Mouse (Mus musculus): ENCODE data around the gene Tipin. TPM values are rescaled to one million over a fixed set of nuclear protein-coding genes. Genes with fewer than 3 reads are reported as not detected.
"Not testable (repeated sequence)": the region's sequence is repeated elsewhere in the genome, so short reads cannot be mapped to it uniquely, and the experiment has no call there.

Gene Tipin
- polyA plus RNA-seq, 1 experiment from 2014 or later: 269 TPM

DNA sequence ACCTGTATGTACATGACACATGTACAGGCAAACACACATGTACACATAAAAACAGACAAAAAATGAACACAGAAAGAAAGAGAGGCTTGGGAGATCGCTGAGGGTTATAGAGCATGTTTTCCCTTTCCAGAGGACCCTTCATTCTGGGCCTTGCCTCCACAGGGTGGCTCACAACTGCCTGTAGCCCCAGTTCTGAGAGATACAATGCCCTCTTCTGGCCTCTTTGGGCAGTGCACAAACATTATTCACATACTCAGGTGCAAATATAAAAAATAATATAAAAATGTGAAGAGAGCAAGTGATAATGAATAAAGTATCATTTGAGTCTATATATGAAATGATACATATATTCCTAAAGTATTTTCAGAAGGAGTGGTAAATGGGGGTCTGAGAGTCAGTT lies 6.5 kb upstream of the Tipin start:
- Histone ChIP-seq H3K27ac (replicated peaks) (no peak overlapping the region), H3K4me1 (no peaks in the 10 kb centered on the region), H3K9me3 (no peaks in the 10 kb centered on the region), H3K4me3 (no peak overlapping the region), H3K27me3 (replicated peaks; ENCODE audit: low read depth, poor library complexity, severe bottlenecking) (no peaks in the 10 kb centered on the region), H3K36me3 (replicated peaks) (no peaks in the 10 kb centered on the region)
- DNase-seq (ENCODE audit: low spot score): no peak
- WGBS: 65% methylated on average over 1 of the region's 1 CpGs

DNA sequence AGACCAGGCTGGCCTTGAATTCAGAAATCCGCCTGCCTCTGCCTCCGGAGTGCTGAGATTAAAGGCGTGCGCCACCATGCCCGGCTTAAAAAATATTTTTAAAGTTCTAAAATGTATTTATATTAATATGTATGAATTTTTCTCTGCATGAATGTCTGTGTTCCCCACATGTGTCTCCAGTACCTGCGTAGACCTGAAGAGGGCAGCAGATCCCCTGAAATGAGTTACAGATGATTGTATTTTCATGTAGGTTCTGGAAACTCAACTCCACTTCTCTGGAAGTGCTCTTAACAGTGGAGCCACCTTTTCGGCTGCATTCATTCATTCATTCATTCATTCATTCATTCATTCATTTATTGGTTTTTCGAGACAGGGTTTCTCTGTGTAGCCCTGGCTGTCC lies 3.7 kb upstream of the Tipin start:
- Histone ChIP-seq H3K9me3 (no peaks in the 10 kb centered on the region), H3K4me1 (peaks cover 7% of the 10 kb centered on the region), H3K27me3 (replicated peaks; ENCODE audit: low read depth, poor library complexity, severe bottlenecking) (no peaks in the 10 kb centered on the region), H3K27ac (replicated peaks) (no peak overlapping the region), H3K36me3 (replicated peaks) (0 out of 2 replicates have a peak, but pooled peaks cover under 1% of the 10 kb centered on the region), H3K4me3 (no peak overlapping the region)
- 67% methylated on average over 8 of the region's 8 CpGs for WGBS
- DNase-seq (ENCODE audit: low spot score): peak; percentile 71

DNA sequence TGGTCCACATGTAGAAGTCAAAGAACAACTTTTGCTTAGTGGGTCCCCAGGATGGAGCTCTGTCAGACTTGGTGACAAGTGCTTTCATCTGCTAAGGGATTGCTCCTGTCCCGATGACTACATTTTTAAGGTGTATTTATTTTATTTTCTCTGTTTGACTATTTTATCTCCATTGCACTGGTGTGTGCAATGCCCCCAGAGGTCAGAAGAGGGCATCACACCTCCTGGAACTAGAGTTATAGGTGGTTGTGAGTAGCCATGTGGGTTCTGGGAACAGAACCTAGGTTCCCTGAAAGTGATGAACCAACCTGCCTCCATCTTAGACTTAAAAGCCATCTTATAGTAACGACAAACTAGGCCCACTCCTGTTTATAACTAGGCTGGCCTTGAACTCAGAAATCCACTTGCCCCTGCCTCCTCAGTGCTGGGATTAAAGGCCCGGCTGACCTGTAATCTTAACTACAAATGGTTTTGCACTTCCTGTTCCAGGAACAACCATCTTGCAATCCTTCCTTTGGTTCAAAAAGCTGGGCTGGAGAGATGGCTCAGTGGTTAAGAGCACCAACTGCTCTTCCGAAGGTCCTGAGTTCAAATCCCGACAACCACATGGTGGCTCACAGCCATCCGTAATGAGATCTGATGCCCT lies 2.6 kb upstream of the Tipin start:
- H3K27ac ChIP-seq (replicated peaks): no peak overlapping the region

DNA sequence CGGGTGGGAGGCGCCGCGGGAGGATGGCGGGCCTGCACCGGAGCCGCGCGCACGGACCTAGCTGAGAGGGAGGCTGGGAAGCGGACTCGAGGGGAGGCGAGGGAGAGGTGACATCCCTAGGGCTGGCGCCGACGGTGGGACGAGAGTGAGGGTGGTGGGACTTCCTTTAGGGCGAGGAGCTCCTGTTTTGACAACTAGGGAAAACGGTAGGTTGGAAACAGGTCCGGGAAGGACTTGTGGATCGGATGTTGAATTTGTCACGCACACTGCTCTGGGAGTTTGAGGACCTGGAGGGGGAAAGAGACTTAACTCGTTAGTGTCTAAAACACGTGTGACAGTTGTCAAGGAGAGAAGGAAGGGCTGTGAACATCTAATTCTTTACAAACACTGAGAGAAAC lies 399 bp downstream of the Tipin start:
- H3K4me3 ChIP-seq: peak overlapping the region; percentile 93
- H3K36me3 ChIP-seq (replicated peaks): peaks cover 26% of the 10 kb centered on the region
- WGBS: under 1% methylated on average over 24 of the region's 24 CpGs
- no peaks in the 10 kb centered on the region for H3K27me3 ChIP-seq (replicated peaks; ENCODE audit: low read depth, poor library complexity, severe bottlenecking)
- peaks cover 10% of the 10 kb centered on the region for H3K4me1 ChIP-seq
- peak overlapping the region; percentile 99 for H3K27ac ChIP-seq (replicated peaks)
- no peak for DNase-seq (ENCODE audit: low spot score)
- no peaks in the 10 kb centered on the region for H3K9me3 ChIP-seq

More for the DNA sequence above, 2.6 kb upstream of the Tipin start:
- peaks cover 9% of the 10 kb centered on the region for H3K36me3 ChIP-seq (replicated peaks)
- DNase-seq (ENCODE audit: low spot score): no peak
- no peaks in the 10 kb centered on the region for H3K9me3 ChIP-seq
- H3K27me3 ChIP-seq (replicated peaks; ENCODE audit: low read depth, poor library complexity, severe bottlenecking): no peaks in the 10 kb centered on the region
- H3K4me1 ChIP-seq: peaks cover 10% of the 10 kb centered on the region
- 95% methylated on average over 6 of the region's 6 CpGs for WGBS
- H3K4me3 ChIP-seq: no peak overlapping the region

DNA sequence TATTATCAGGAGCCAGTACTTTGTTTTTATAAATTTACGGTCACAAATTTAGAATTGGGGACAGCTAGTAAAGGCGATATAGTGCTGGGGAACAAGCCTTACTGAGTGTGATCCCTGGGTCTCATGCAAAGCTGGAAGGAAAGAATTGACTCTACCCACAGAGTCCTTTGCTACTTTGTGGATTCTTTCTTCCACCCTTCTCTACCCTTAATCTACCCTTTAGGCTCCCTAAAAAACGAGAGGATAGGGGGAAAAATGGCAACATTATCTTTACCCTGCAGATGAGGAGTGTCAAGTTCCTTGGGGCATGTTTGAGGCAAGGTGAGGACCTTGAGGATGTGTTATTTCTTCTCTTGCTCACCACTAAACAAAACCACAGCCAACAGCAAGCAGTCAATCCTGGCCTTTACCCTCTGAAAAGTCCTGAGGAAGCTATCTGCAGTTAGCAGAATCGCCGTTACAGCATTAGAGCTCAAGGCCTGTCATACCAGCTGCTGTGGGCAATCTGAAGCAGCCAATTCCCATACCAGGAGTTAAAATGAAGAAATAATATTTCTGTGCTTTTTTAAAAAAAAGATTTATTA lies 1.1 kb downstream of the Tipin start:
- Histone ChIP-seq H3K4me3 (peak overlapping the region; percentile 93), H3K27ac (replicated peaks) (peak overlapping the region; percentile 99), H3K36me3 (replicated peaks) (peaks cover 33% of the 10 kb centered on the region), H3K9me3 (no peaks in the 10 kb centered on the region), H3K4me1 (peaks cover 10% of the 10 kb centered on the region), H3K27me3 (replicated peaks; ENCODE audit: low read depth, poor library complexity, severe bottlenecking) (no peaks in the 10 kb centered on the region)
- no peak for DNase-seq (ENCODE audit: low spot score)
- 71% methylated on average over 5 of the region's 5 CpGs for WGBS

DNA sequence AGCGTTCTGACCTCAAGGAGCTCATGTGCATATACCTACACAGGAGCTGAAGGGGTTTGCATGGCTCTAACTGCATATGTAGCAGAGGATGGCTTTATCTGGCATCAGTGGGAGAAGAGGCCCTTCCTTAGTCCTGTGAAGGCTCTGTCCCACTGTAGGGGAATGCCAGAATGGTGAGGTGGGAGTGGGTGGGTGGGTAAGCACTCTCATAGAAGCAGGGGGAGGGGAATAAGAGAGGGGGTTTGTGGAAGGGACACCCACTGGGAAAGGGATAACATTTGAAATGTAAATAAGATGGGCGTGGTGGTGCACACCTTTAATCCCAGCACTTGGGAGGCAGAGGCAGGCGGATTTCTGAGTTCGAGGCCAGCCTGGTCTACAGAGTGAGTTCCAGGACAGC lies 21.7 kb downstream of the Tipin start:
- not testable (repeated sequence) for DNase-seq (ENCODE audit: low spot score)
- 88% methylated on average over 4 of the region's 4 CpGs for WGBS
- H3K36me3 ChIP-seq (replicated peaks): peaks cover 100% of the 10 kb centered on the region

DNA sequence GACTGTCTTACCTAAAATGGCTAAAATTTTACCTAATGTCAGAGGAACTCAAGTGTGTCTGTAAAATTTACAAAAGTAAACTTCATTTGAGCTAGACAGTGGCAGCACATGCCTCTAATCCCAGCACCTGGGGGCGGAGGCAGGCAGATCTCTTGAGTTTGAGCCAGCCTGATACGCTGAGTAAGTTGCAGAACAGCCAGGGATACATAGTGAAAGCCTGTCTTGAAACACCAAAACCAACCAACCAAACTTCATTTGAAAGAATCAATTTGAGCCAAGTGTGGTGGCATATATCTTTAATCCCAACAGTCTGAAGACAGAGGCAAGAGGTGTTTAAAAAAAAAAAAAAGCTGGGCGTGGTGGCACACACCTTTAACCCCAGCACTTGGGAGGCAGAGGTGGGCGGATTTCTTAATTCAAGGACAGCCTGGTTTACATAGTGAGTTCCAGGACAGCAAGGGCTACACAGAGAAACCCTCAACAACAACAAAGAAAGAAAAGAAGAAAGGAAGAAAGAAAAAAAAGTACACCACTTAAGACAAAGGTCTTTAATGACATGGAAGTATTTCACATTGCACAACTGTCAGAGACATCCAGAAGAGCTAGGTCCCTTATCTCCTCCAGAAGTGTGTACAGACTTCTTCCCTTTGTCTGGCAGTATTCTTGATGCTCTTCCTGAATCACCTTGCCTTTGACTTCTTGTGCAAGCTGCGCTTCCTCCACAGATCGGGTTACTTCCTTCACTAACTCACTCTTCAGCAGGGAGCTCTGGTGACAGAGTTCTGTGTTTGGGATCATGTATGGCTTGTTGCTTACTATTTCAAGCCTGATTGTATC lies 25.3 kb downstream of the Tipin start:
- Histone ChIP-seq H3K9me3 (no peaks in the 10 kb centered on the region), H3K4me1 (no peaks in the 10 kb centered on the region), H3K27ac (replicated peaks) (no peak overlapping the region), H3K4me3 (no peak overlapping the region), H3K36me3 (replicated peaks) (peaks cover 91% of the 10 kb centered on the region), H3K27me3 (replicated peaks; ENCODE audit: low read depth, poor library complexity, severe bottlenecking) (no peaks in the 10 kb centered on the region)
- DNase-seq (ENCODE audit: low spot score): no peak
- 87% methylated on average over 6 of the region's 6 CpGs for WGBS

More for the DNA sequence above, 21.7 kb downstream of the Tipin start:
- H3K27ac ChIP-seq (replicated peaks); H3K27me3 ChIP-seq (replicated peaks; ENCODE audit: low read depth, poor library complexity, severe bottlenecking); H3K4me1 ChIP-seq; H3K4me3 ChIP-seq; H3K9me3 ChIP-seq: not testable (repeated sequence)

DNA sequence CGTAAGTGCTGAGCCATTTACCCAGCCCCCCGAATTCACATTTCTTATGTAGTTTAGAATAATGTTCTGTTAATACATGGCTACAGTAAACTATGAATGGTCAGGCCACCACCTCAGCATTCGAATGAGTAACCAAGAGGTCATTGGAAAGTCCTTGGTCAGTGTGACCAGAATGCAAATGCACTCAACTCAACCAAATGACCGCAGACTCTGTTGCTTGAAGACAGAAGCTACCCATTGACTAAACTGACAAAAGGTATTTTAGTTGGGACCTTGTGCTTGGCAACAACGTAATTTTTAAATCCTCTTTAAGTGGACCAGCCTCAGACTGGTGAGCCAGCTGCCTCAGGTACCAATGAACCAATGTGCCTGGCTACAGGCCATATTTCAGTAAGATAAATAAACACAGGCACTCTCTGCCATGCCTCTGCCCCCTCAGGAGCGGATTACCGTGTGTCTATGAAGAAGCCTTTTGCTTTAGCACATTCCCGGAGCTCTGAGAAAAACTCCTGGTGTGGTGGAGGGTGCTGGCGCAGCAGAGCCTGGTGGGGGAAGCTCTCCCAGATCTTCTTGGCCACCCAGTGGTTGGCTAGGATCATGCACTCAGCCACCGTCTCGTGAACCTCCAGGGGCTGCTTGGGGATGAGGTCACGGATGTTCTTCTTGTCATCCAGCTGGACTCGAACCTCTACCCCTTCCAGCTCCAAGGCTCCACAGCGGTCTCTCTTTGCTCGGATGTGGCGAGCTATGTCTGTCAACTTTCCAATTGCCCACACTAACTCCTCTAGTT lies 29.8 kb downstream of the Tipin start:
- H3K27ac ChIP-seq (replicated peaks): no peak overlapping the region
- no peaks in the 10 kb centered on the region for H3K4me1 ChIP-seq
- no peak overlapping the region for H3K4me3 ChIP-seq
- H3K36me3 ChIP-seq (replicated peaks): peaks cover 74% of the 10 kb centered on the region
- no peak for DNase-seq (ENCODE audit: low spot score)
- no peaks in the 10 kb centered on the region for H3K27me3 ChIP-seq (replicated peaks; ENCODE audit: low read depth, poor library complexity, severe bottlenecking)
- H3K9me3 ChIP-seq: no peaks in the 10 kb centered on the region
- WGBS: 80% methylated on average over 16 of the region's 16 CpGs

DNA sequence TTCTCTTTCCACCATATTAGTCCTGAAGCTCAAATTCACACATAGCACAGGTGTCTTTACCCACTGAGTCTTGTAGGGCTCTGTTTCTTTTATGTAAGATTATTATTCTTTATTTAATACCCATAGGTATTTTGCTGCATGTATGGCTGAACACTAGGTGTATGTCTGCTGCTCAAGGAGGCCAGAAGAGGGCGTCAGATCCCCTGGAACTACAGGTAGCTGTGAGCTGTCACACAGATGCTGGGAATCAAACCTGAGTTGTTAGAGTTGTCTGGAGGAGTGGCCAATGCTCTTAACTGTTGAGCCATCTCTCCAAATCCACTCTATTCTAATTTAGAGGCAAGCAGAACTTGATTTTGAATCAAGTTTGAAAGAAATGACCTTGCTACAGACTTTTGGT lies 30.7 kb downstream of the Tipin start:
- 24% methylated on average over 1 of the region's 1 CpGs for WGBS
- no peaks in the 10 kb centered on the region for H3K27me3 ChIP-seq (replicated peaks; ENCODE audit: low read depth, poor library complexity, severe bottlenecking)
- no peaks in the 10 kb centered on the region for H3K9me3 ChIP-seq
- H3K4me3 ChIP-seq: no peak overlapping the region
- no peaks in the 10 kb centered on the region for H3K4me1 ChIP-seq
- peaks cover 73% of the 10 kb centered on the region for H3K36me3 ChIP-seq (replicated peaks)
- DNase-seq (ENCODE audit: low spot score): no peak
- H3K27ac ChIP-seq (replicated peaks): no peak overlapping the region

DNA sequence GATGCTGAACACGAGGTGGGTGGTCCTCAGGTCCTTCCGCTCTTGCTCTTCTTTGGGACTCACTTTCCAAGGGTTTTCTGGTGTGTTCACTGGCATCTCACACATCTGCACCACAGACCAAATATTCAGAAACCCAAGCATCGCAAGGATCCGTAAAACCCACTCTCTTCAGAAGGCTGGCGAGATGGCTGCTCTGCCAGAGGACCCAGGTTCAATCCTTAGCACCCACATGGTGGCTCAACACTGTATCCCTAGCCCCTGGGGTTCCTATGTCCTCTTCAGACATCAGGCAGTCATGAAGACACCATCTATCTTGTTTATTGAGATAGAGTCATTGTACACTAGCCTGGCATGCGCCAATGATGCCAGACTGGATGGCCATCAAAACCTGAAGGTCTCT lies 33.3 kb downstream of the Tipin start:
- Histone ChIP-seq H3K4me1 (no peaks in the 10 kb centered on the region), H3K27me3 (replicated peaks; ENCODE audit: low read depth, poor library complexity, severe bottlenecking) (no peaks in the 10 kb centered on the region), H3K9me3 (no peaks in the 10 kb centered on the region), H3K27ac (replicated peaks) (no peak overlapping the region), H3K36me3 (replicated peaks) (peaks cover 73% of the 10 kb centered on the region), H3K4me3 (no peak overlapping the region)
- 94% methylated on average over 6 of the region's 6 CpGs for WGBS
- no peak for DNase-seq (ENCODE audit: low spot score)

DNA sequence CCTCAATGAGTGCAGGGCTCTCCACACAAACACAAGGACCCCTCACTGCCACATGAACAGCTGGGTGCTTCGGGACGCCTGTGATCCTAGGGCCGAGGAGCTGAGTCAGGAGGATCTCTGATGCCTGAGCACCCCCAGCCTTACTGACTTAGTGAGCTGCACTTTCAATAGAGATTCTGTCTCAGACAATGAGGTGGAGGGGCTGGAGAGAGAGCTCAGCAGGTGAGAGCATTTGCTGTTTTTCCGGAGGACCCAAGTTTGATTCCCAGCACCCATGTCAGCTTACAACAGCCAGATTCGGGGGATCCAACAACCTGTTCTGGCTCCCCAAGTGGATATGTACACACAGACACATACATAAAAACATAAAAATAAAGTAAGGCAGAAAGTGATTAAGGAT lies 35.6 kb downstream of the Tipin start:
- WGBS: 93% methylated on average over 5 of the region's 5 CpGs
- H3K27me3 ChIP-seq (replicated peaks; ENCODE audit: low read depth, poor library complexity, severe bottlenecking): no peaks in the 10 kb centered on the region
- DNase-seq (ENCODE audit: low spot score): no peak

DNA sequence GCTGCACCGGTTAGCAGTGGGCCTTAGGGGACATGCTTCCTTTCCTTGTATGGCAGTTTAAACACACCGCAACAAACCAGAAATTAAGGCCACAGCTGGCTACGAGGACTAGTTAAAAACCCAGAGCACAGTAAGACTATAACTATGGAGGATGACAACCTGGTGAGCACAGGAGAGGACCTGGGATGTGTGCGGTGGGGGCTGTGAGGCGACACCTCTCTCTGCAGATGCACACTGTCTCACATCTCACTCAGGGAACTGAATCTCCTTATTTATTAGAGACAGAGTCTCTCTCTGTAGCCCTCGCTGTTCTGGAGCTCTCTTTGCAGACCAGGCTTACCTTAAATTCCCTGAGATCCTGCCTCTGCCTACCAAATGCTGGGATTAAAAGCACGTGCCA lies 42.6 kb downstream of the Tipin start:
- 89% methylated on average over 7 of the region's 7 CpGs for WGBS
- no peak overlapping the region for H3K27ac ChIP-seq (replicated peaks)
- H3K27me3 ChIP-seq (replicated peaks; ENCODE audit: low read depth, poor library complexity, severe bottlenecking): no peaks in the 10 kb centered on the region
- no peak for DNase-seq (ENCODE audit: low spot score)
- H3K4me1 ChIP-seq: no peaks in the 10 kb centered on the region
- peaks cover 94% of the 10 kb centered on the region for H3K36me3 ChIP-seq (replicated peaks)
- H3K9me3 ChIP-seq: no peaks in the 10 kb centered on the region
- H3K4me3 ChIP-seq: no peak overlapping the region

More for the DNA sequence above, 35.6 kb downstream of the Tipin start:
- no peaks in the 10 kb centered on the region for H3K9me3 ChIP-seq
- peaks cover 80% of the 10 kb centered on the region for H3K36me3 ChIP-seq (replicated peaks)
- H3K27ac ChIP-seq (replicated peaks): no peak overlapping the region
- H3K4me1 ChIP-seq: no peaks in the 10 kb centered on the region
- no peak overlapping the region for H3K4me3 ChIP-seq
